Mouse (Mus musculus) small intestine, adult 10 weeks (tissue): Measurements from ENCODE around the gene Slc13a1. TPM values are rescaled to one million over a fixed set of nuclear protein-coding genes. Genes with fewer than 3 reads are reported as not detected.

Source experiments
- polyA plus RNA-seq: library from polyadenylated mRNA; stranded (reverse); fragments of 350-450 nt; fragmentation: Illumina TruSeq; extraction: RNeasy Lipid Tissue Mini Kit (QIAGEN cat#74804); gene quantifications from one replicate; pipeline ENCODE4 v1.2.3, GENCODE M21; 2014; ENCODE audit warnings: low replicate concordance

Gene Slc13a1
- 291 TPM for polyA plus RNA-seq

GRCm38 (mm10) chr6:24167734-24168327, at the start of gene Slc13a1:
Slc13a1 (minus strand) TSS chr6:24168092.

Other genes starting within 250 kb of the Slc13a1 start
- gene Tas2r118, start 198.0 kb downstream of the Slc13a1 start, polyA plus RNA-seq: not detected